Mouse (Mus musculus): Measurements from ENCODE around the gene Nt5dc1. TPM values are rescaled to one million over a fixed set of nuclear protein-coding genes. Genes with fewer than 3 reads are reported as not detected.

Gene Nt5dc1
- polyA plus RNA-seq, 1 experiment from 2014 or later = 13.2 TPM

- 83% methylated on average over 8 of the region's 8 CpGs for WGBS
- Histone ChIP-seq H3K4me1 (replicated peaks; ENCODE audit: control insufficient read depth, insufficient read depth, low read length) (no peaks in the 10 kb centered on the region), H3K4me2 (no peak within 1 kb of the TSS), H3K9ac (ENCODE audit: low read depth, low read length) (no peak within 1 kb of the TSS), H3K4me3 (ENCODE audit: low read depth, low read length) (no peak within 1 kb of the TSS), H3K27me3 (replicated peaks; ENCODE audit: control insufficient read depth, insufficient read depth, low read length) (no peaks in the 10 kb centered on the region), H3K9me3 (ENCODE audit: control insufficient read depth, low read length) (no peaks in the 10 kb centered on the region), H3K27ac (ENCODE audit: low read depth, low read length) (no peak within 1 kb of the TSS), H3K36me3 (ENCODE audit: control insufficient read depth, insufficient read depth, low read length) (no peaks in the 10 kb centered on the region)
- DNase-seq (ENCODE audit: low spot score) = no peak
- no peak for ATAC-seq (replicated peaks; ENCODE audit: low FRiP score)
These were observed 28.7 kb downstream of the Nt5dc1 start, which contains the start of gene Col10a1 for GRCm38 (mm10) chr10:34389681-34390080. Gene Col10a1, plus strand, starts transcription at chr10:34389981.

- ATAC-seq (replicated peaks; ENCODE audit: low FRiP score) = no peak
- 82% methylated on average over 5 of the region's 5 CpGs for WGBS
- Histone ChIP-seq H3K4me2 (no peak overlapping the region), H3K27ac (ENCODE audit: low read depth, low read length) (no peak overlapping the region), H3K4me3 (ENCODE audit: low read depth, low read length) (no peak overlapping the region), H3K9ac (ENCODE audit: low read depth, low read length) (no peak overlapping the region), H3K36me3 (ENCODE audit: control insufficient read depth, insufficient read depth, low read length) (no peaks in the 10 kb centered on the region), H3K27me3 (replicated peaks; ENCODE audit: control insufficient read depth, insufficient read depth, low read length) (no peaks in the 10 kb centered on the region), H3K9me3 (ENCODE audit: control insufficient read depth, low read length) (no peaks in the 10 kb centered on the region), H3K4me1 (replicated peaks; ENCODE audit: control insufficient read depth, insufficient read depth, low read length) (no peaks in the 10 kb centered on the region)
- no peak for DNase-seq (ENCODE audit: low spot score)
These were observed 32.7 kb downstream of the Nt5dc1 start for GRCm38 (mm10) chr10:34385636-34386035.

GRCm38 (mm10) chr10:34373332-34373731, 45.0 kb downstream of the Nt5dc1 start:
- Histone ChIP-seq H3K9me3 (ENCODE audit: control insufficient read depth, low read length) (no peaks in the 10 kb centered on the region), H3K4me1 (replicated peaks; ENCODE audit: control insufficient read depth, insufficient read depth, low read length) (no peaks in the 10 kb centered on the region), H3K27me3 (replicated peaks; ENCODE audit: control insufficient read depth, insufficient read depth, low read length) (no peaks in the 10 kb centered on the region), H3K27ac (ENCODE audit: low read depth, low read length) (no peak overlapping the region), H3K4me3 (ENCODE audit: low read depth, low read length) (no peak overlapping the region), H3K36me3 (ENCODE audit: control insufficient read depth, insufficient read depth, low read length) (no peaks in the 10 kb centered on the region), H3K4me2 (no peak overlapping the region), H3K9ac (ENCODE audit: low read depth, low read length) (no peak overlapping the region)
- no peak for DNase-seq (ENCODE audit: low spot score)
- WGBS = 88% methylated on average over 7 of the region's 7 CpGs
- ATAC-seq (replicated peaks; ENCODE audit: low FRiP score) = no peak

- H3K4me2 ChIP-seq = no peak overlapping the region
- no peak overlapping the region for H3K27ac ChIP-seq (ENCODE audit: low read depth, low read length)
- 70% methylated on average over 5 of the region's 5 CpGs for WGBS
- no peaks in the 10 kb centered on the region for H3K27me3 ChIP-seq (replicated peaks; ENCODE audit: control insufficient read depth, insufficient read depth, low read length)
- H3K4me1 ChIP-seq (replicated peaks; ENCODE audit: control insufficient read depth, insufficient read depth, low read length) = no peaks in the 10 kb centered on the region
- no peaks in the 10 kb centered on the region for H3K9me3 ChIP-seq (ENCODE audit: control insufficient read depth, low read length)
- H3K4me3 ChIP-seq (ENCODE audit: low read depth, low read length) = no peak overlapping the region
- H3K9ac ChIP-seq (ENCODE audit: low read depth, low read length) = no peak overlapping the region
- ATAC-seq (replicated peaks; ENCODE audit: low FRiP score) (no peak), DNase-seq (ENCODE audit: low spot score) (no peak)
- H3K36me3 ChIP-seq (ENCODE audit: control insufficient read depth, insufficient read depth, low read length) = no peaks in the 10 kb centered on the region
These were observed 50.2 kb downstream of the Nt5dc1 start for GRCm38 (mm10) chr10:34368138-34368537.

GRCm38 (mm10) chr10:34363756-34364155, 54.6 kb downstream of the Nt5dc1 start:
- H3K4me1 ChIP-seq (replicated peaks; ENCODE audit: control insufficient read depth, insufficient read depth, low read length) = no peaks in the 10 kb centered on the region
- H3K27me3 ChIP-seq (replicated peaks; ENCODE audit: control insufficient read depth, insufficient read depth, low read length) = no peaks in the 10 kb centered on the region
- DNase-seq (ENCODE audit: low spot score) (no peak), ATAC-seq (replicated peaks; ENCODE audit: low FRiP score) (no peak)
- H3K9ac ChIP-seq (ENCODE audit: low read depth, low read length) = no peak overlapping the region
- no peak overlapping the region for H3K4me3 ChIP-seq (ENCODE audit: low read depth, low read length)
- no peak overlapping the region for H3K27ac ChIP-seq (ENCODE audit: low read depth, low read length)
- no peak overlapping the region for H3K4me2 ChIP-seq
- no peaks in the 10 kb centered on the region for H3K9me3 ChIP-seq (ENCODE audit: control insufficient read depth, low read length)
- H3K36me3 ChIP-seq (ENCODE audit: control insufficient read depth, insufficient read depth, low read length) = no peaks in the 10 kb centered on the region

- ATAC-seq (replicated peaks; ENCODE audit: low FRiP score) = no peak
- Histone ChIP-seq H3K27me3 (replicated peaks; ENCODE audit: control insufficient read depth, insufficient read depth, low read length) (no peaks in the 10 kb centered on the region), H3K9ac (ENCODE audit: low read depth, low read length) (no peak overlapping the region), H3K4me1 (replicated peaks; ENCODE audit: control insufficient read depth, insufficient read depth, low read length) (no peaks in the 10 kb centered on the region), H3K4me3 (ENCODE audit: low read depth, low read length) (no peak overlapping the region), H3K4me2 (no peak overlapping the region), H3K36me3 (ENCODE audit: control insufficient read depth, insufficient read depth, low read length) (no peaks in the 10 kb centered on the region), H3K9me3 (ENCODE audit: control insufficient read depth, low read length) (no peaks in the 10 kb centered on the region), H3K27ac (ENCODE audit: low read depth, low read length) (no peak overlapping the region)
- 83% methylated on average over 3 of the region's 3 CpGs for WGBS
- DNase-seq (ENCODE audit: low spot score) = no peak
These were observed 60.1 kb downstream of the Nt5dc1 start for GRCm38 (mm10) chr10:34358263-34358662.

- no peak for ATAC-seq (replicated peaks; ENCODE audit: low FRiP score)
- no peak for DNase-seq (ENCODE audit: low spot score)
- 82% methylated on average over 4 of the region's 4 CpGs for WGBS
- H3K9ac ChIP-seq (ENCODE audit: low read depth, low read length) = no peak overlapping the region
- H3K27me3 ChIP-seq (replicated peaks; ENCODE audit: control insufficient read depth, insufficient read depth, low read length) = no peaks in the 10 kb centered on the region
- no peak overlapping the region for H3K27ac ChIP-seq (ENCODE audit: low read depth, low read length)
- H3K4me3 ChIP-seq (ENCODE audit: low read depth, low read length) = no peak overlapping the region
- H3K4me2 ChIP-seq = no peak overlapping the region
- no peaks in the 10 kb centered on the region for H3K4me1 ChIP-seq (replicated peaks; ENCODE audit: control insufficient read depth, insufficient read depth, low read length)
- no peaks in the 10 kb centered on the region for H3K36me3 ChIP-seq (ENCODE audit: control insufficient read depth, insufficient read depth, low read length)
- H3K9me3 ChIP-seq (ENCODE audit: control insufficient read depth, low read length) = no peaks in the 10 kb centered on the region
These were observed 66.2 kb downstream of the Nt5dc1 start for GRCm38 (mm10) chr10:34352166-34352565.

GRCm38 (mm10) chr10:34341886-34342285, 76.5 kb downstream of the Nt5dc1 start:
- Histone ChIP-seq H3K4me2 (no peak overlapping the region), H3K4me3 (ENCODE audit: low read depth, low read length) (no peak overlapping the region), H3K27me3 (replicated peaks; ENCODE audit: control insufficient read depth, insufficient read depth, low read length) (no peaks in the 10 kb centered on the region), H3K4me1 (replicated peaks; ENCODE audit: control insufficient read depth, insufficient read depth, low read length) (no peaks in the 10 kb centered on the region), H3K27ac (ENCODE audit: low read depth, low read length) (no peak overlapping the region), H3K36me3 (ENCODE audit: control insufficient read depth, insufficient read depth, low read length) (no peaks in the 10 kb centered on the region), H3K9me3 (ENCODE audit: control insufficient read depth, low read length) (no peaks in the 10 kb centered on the region), H3K9ac (ENCODE audit: low read depth, low read length) (no peak overlapping the region)
- 49% methylated on average over 1 of the region's 1 CpGs for WGBS
- ATAC-seq (replicated peaks; ENCODE audit: low FRiP score) (no peak), DNase-seq (ENCODE audit: low spot score) (no peak)

GRCm38 (mm10) chr10:34341014-34341413, 77.3 kb downstream of the Nt5dc1 start:
- no peaks in the 10 kb centered on the region for H3K36me3 ChIP-seq (ENCODE audit: control insufficient read depth, insufficient read depth, low read length)
- WGBS = 74% methylated on average over 6 of the region's 6 CpGs
- DNase-seq (ENCODE audit: low spot score) (no peak), ATAC-seq (replicated peaks; ENCODE audit: low FRiP score) (no peak)
- H3K4me3 ChIP-seq (ENCODE audit: low read depth, low read length) = no peak overlapping the region
- no peak overlapping the region for H3K27ac ChIP-seq (ENCODE audit: low read depth, low read length)
- H3K9ac ChIP-seq (ENCODE audit: low read depth, low read length) = no peak overlapping the region
- no peaks in the 10 kb centered on the region for H3K9me3 ChIP-seq (ENCODE audit: control insufficient read depth, low read length)
- H3K27me3 ChIP-seq (replicated peaks; ENCODE audit: control insufficient read depth, insufficient read depth, low read length) = no peaks in the 10 kb centered on the region
- no peak overlapping the region for H3K4me2 ChIP-seq
- H3K4me1 ChIP-seq (replicated peaks; ENCODE audit: control insufficient read depth, insufficient read depth, low read length) = no peaks in the 10 kb centered on the region

Measured in liver, embryonic 11.5 days (tissue).